Mouse (Mus musculus) embryonic facial prominence, embryonic 11.5 days (tissue): ENCODE measurements around the gene Midn. TPM values are rescaled to one million over a fixed set of nuclear protein-coding genes. Genes with fewer than 3 reads are reported as not detected.

Source experiments
- ATAC-seq: fragments of 200-750 bp; cut with Nextera tagmentation; replicated peaks from 2 replicates; pipeline ENCODE4 v1.8.0; 2017; ENCODE audit warnings: low read depth; ENCODE audit not compliant: insufficient number of reproducible peaks, low FRiP score, low TSS enrichment
- DNase-seq: peaks from one replicate; pipeline ENCODE4 v3.0.0-alpha.2; 2015; ENCODE audit warnings: low spot score
- H3K27ac ChIP-seq: fragments of 300-500 bp; sonication (generic); replicated peaks from 2 replicates; pipeline ENCODE4 v1.5.1; 2014; ENCODE audit warnings: mild to moderate bottlenecking, low read depth, low read length, control low read depth
- H3K27me3 ChIP-seq: fragments of 300-500 bp; sonication (generic); 2 replicates; pipeline ENCODE4 v1.6.1; 2014; ENCODE audit warnings: mild to moderate bottlenecking, low read length, moderate library complexity, mixed read lengths; ENCODE audit not compliant: control insufficient read depth, insufficient read depth
- H3K36me3 ChIP-seq: fragments of 300-500 bp; sonication (generic); replicated peaks from 2 replicates; pipeline ENCODE4 v1.6.1; 2014; ENCODE audit warnings: low read depth, mild to moderate bottlenecking, low read length, moderate library complexity, mixed read lengths; ENCODE audit not compliant: control insufficient read depth, insufficient read depth
- H3K4me1 ChIP-seq: fragments of 300-500 bp; sonication (generic); 2 replicates; pipeline ENCODE4 v1.6.1; 2014; ENCODE audit warnings: low read length, mixed read lengths; ENCODE audit not compliant: control insufficient read depth, insufficient read depth
- H3K4me2 ChIP-seq: fragments of 300-500 bp; sonication (generic); 2 replicates; pipeline ENCODE4 v1.6.1; 2014; ENCODE audit warnings: low read depth, mild to moderate bottlenecking, control low read depth, low read length, moderate library complexity
- H3K4me3 ChIP-seq: fragments of 300-500 bp; sonication (generic); 2 replicates; pipeline ENCODE4 v1.5.1; 2014; ENCODE audit warnings: low read depth, low read length, control low read depth
- H3K9ac ChIP-seq: fragments of 300-500 bp; sonication (generic); replicated peaks from 2 replicates; pipeline ENCODE4 v1.6.1; 2014; ENCODE audit warnings: mild to moderate bottlenecking, control low read depth, low read length
- H3K9me3 ChIP-seq: fragments of 300-500 bp; sonication (generic); replicated peaks from 2 replicates; pipeline ENCODE4 v1.6.1; 2016; ENCODE audit warnings: mild to moderate bottlenecking, low read length, inconsistent platforms, mixed read lengths; ENCODE audit not compliant: control insufficient read depth
- WGBS: fragments of 180-500 bp; shearing (Covaris S2); extraction: QIAGEN DNeasy Blood & Tissue Kit; methylation state at CpG from one replicate; pipeline ENCODE4 v1.1.7; 2014; 5-methylcytosine and 5-hydroxymethylcytosine counted together
- polyA plus RNA-seq: library from polyadenylated mRNA; unstranded; fragments of >200 nt; fragmentation: Nextera tagmentation; extraction: Ambion mirVana; gene quantifications from 2 replicates; pipeline ENCODE4 v1.2.1, GENCODE M21; 2014

The Midn gene
- 60.3 and 62.1 TPM in 2 replicates for polyA plus RNA-seq

GRCm38 (mm10) chr10:80147719-80148601 lies at the start of gene Midn:
Gene Midn, plus strand, starts transcription at chr10:80148272.
- peak within 1 kb of the TSS; percentile 99 for H3K4me2 ChIP-seq
- H3K4me1 ChIP-seq = peaks cover 6% of the 10 kb centered on the region
- no peaks in the 10 kb centered on the region for H3K9me3 ChIP-seq
- peak within 1 kb of the TSS; percentile 98 for H3K9ac ChIP-seq
- H3K27me3 ChIP-seq = no peaks in the 10 kb centered on the region
- H3K27ac ChIP-seq = peak within 1 kb of the TSS; percentile 99
- DNase-seq (peak; percentile 77), ATAC-seq (peak; percentile 39)
- peak within 1 kb of the TSS; percentile 100 for H3K4me3 ChIP-seq
- WGBS = under 1% methylated on average over 32 of the region's 42 CpGs
- peaks cover 23% of the 10 kb centered on the region for H3K36me3 ChIP-seq

GRCm38 (mm10) chr10:80098630-80099029 lies 49.4 kb upstream of the Midn start:
- ATAC-seq = no peak
- Histone ChIP-seq H3K27me3 (no peaks in the 10 kb centered on the region), H3K27ac (no peak overlapping the region), H3K4me2 (no peak overlapping the region), H3K9me3 (no peaks in the 10 kb centered on the region), H3K4me3 (no peak overlapping the region), H3K4me1 (0 out of 2 replicates have a peak, but pooled peaks cover 3% of the 10 kb centered on the region), H3K36me3 (no peaks in the 10 kb centered on the region), H3K9ac (no peak overlapping the region)
- no peak for DNase-seq
- WGBS = 82% methylated on average over 5 of the region's 5 CpGs

DNA sequence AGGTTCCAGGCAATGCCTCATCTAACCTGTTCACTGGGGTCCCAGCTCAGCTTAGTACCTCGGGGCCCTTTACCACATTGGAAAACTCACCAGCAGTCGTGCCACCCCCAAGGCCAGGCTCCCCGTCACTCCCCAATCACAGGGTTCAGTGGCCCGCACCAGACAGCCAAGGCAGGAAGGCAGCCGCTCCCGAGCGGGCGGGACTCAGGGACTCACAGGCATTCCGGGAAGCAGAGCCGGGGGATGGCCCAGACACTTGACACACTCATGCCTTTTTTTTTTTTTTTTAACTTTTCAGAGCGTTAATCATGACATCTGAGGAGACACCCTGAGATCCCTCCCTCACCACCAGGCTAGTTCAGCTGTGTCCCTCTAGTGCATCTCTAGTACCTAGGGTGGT lies 47.1 kb upstream of the Midn start:
- Histone ChIP-seq H3K9me3 (no peaks in the 10 kb centered on the region), H3K4me1 (0 out of 2 replicates have a peak, but pooled peaks cover 3% of the 10 kb centered on the region), H3K9ac (no peak overlapping the region; the same call in 1 of the 2 replicates), H3K36me3 (no peaks in the 10 kb centered on the region), H3K27ac (no peak overlapping the region), H3K27me3 (no peaks in the 10 kb centered on the region), H3K4me3 (no peak overlapping the region), H3K4me2 (no peak overlapping the region)
- WGBS = 55% methylated on average over 11 of the region's 11 CpGs
- DNase-seq (no peak), ATAC-seq (no peak)

- peak overlapping the region; percentile 35; the same call in 1 of the 2 replicates for H3K27ac ChIP-seq
- H3K27me3 ChIP-seq = no peaks in the 10 kb centered on the region
- WGBS = under 1% methylated on average over 56 of the region's 59 CpGs
- ATAC-seq (peak; percentile 73), DNase-seq (peak; percentile 92)
- H3K9me3 ChIP-seq = no peaks in the 10 kb centered on the region
- no peaks in the 10 kb centered on the region for H3K36me3 ChIP-seq
- peak overlapping the region; percentile 83 for H3K9ac ChIP-seq
- H3K4me1 ChIP-seq = 0 out of 2 replicates have a peak, but pooled peaks cover 3% of the 10 kb centered on the region
- H3K4me2 ChIP-seq = peak overlapping the region; percentile 88
- H3K4me3 ChIP-seq = peak overlapping the region; percentile 96
Observed at GRCm38 (mm10) chr10:80102216-80102915, 45.7 kb upstream of the Midn start.

GRCm38 (mm10) chr10:80103032-80103431 lies 45.0 kb upstream of the Midn start:
- no peak overlapping the region for H3K4me3 ChIP-seq
- 0 out of 2 replicates have a peak, but pooled peaks cover 3% of the 10 kb centered on the region for H3K4me1 ChIP-seq
- H3K27ac ChIP-seq = 0 out of 2 replicates have a peak overlapping the region, but pooled peaks have one; percentile 35
- no peaks in the 10 kb centered on the region for H3K36me3 ChIP-seq
- ATAC-seq = no peak
- no peak overlapping the region for H3K4me2 ChIP-seq
- H3K9me3 ChIP-seq = no peaks in the 10 kb centered on the region
- peak overlapping the region; percentile 83; the same call in 1 of the 2 replicates for H3K9ac ChIP-seq
- no peaks in the 10 kb centered on the region for H3K27me3 ChIP-seq
- WGBS = 74% methylated on average over 2 of the region's 2 CpGs
- no peak for DNase-seq

GRCm38 (mm10) chr10:80104181-80104580 lies 43.9 kb upstream of the Midn start:
- H3K27ac ChIP-seq = no peak overlapping the region
- DNase-seq (no peak), ATAC-seq (no peak)
- H3K4me2 ChIP-seq = no peak overlapping the region
- H3K27me3 ChIP-seq = no peaks in the 10 kb centered on the region
- no peaks in the 10 kb centered on the region for H3K36me3 ChIP-seq
- H3K4me3 ChIP-seq = no peak overlapping the region
- WGBS = 72% methylated on average over 3 of the region's 3 CpGs
- 0 out of 2 replicates have a peak, but pooled peaks cover 3% of the 10 kb centered on the region for H3K4me1 ChIP-seq
- no peak overlapping the region for H3K9ac ChIP-seq
- no peaks in the 10 kb centered on the region for H3K9me3 ChIP-seq

- H3K4me2 ChIP-seq = no peak within 1 kb of the TSS
- H3K27ac ChIP-seq = no peak within 1 kb of the TSS
- no peak within 1 kb of the TSS for H3K4me3 ChIP-seq
- 0 out of 2 replicates have a peak, but pooled peaks cover 3% of the 10 kb centered on the region for H3K4me1 ChIP-seq
- 0 out of 2 replicates have a peak within 1 kb of the TSS, but pooled peaks have one; percentile 2 for H3K9ac ChIP-seq
- DNase-seq (no peak), ATAC-seq (no peak)
- no peaks in the 10 kb centered on the region for H3K36me3 ChIP-seq
- WGBS = 68% methylated on average over 5 of the region's 5 CpGs
- no peaks in the 10 kb centered on the region for H3K27me3 ChIP-seq
- no peaks in the 10 kb centered on the region for H3K9me3 ChIP-seq
Observed at GRCm38 (mm10) chr10:80105460-80105859, 42.6 kb upstream of the Midn start, which contains the start of gene Sbno2. Gene Sbno2, minus strand, starts transcription at chr10:80105571.
